Mouse (Mus musculus) heart, postnatal 0 days (tissue): ENCODE results near the gene Sqstm1.

Source experiments
- CTCF ChIP-seq: IDR thresholded peaks from 2 replicates; pipeline ENCODE4 v1.5.1; 2016; ENCODE audit warnings: antibody characterized with exemption, control low read depth, low read depth
- EP300 ChIP-seq: IDR thresholded peaks from 2 replicates; pipeline ENCODE4 v1.6.1; 2016; ENCODE audit warnings: antibody characterized with exemption, low read depth

DNA sequence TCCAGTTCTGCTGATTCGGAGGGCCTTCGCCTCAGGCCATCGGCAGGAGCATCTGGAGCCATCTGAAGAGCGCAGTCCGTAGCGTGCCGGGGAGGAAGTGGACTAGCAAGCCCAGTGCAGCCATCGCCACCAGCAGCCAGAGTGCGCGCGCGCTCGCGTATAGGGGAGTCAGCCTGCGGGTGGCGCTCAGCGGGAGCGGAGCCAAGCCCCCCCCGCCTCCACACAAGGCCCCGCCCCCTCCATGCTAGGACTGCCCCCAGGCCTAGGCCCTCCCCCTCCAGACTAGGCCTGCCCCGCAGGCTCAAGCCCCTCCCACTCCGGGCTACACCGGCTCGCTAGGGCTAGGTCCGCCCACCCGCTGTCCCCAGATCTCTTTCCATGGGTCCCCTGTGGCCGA is 25.9 kb upstream of the Sqstm1 start:
- peak; percentile 48 for TF ChIP-seq CTCF
- no peak for TF ChIP-seq EP300
